Mouse (Mus musculus): ENCODE measurements around the gene Hs3st1. TPM values are rescaled to one million over a fixed set of nuclear protein-coding genes. Genes with fewer than 3 reads are reported as not detected.

The Hs3st1 gene
- total RNA-seq, 2 experiments from 2014 or later = 20.0 to 23.6 TPM

GRCm38 (mm10) chr5:39643924-39644826 lies 111.1 kb downstream of the Hs3st1 start:
- peak; percentile 81 to 94 for DNase-seq (ENCODE audit: low spot score in 2 of 2)

DNA sequence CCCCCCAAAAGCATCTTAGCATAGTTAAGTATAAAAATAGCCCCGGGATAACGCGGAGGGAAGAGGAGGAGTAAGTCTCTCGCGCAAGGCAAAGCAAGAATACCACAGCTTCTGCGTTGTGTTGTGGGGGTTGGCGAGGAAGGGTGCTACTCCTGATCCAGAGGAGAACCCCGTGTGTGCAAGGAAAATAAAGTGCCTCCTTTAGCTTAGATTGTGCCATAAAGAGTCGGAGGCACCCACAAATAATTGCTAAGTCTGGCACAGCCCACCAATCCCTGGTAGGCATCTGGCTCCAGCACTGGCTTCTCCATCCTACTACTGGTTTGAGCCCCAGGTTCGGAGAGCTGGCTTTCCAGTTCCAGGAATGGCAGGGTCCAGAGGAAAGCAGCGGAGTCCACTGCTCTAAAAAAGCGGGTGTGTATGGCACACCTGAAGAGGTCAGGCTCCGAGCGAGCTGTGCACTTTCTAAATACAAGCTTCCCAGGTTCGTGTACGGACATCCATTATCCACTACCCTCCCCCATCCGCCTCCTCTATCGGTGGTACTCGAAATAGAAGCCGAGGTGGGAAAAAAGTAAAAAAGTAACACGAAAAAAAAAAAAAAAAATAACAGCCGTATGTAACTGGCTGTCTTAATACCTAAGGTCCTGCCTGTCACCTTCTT lies 111.9 kb downstream of the Hs3st1 start:
- DNase-seq (ENCODE audit: low spot score in 2 of 2) = peak in 1 of 2 experiments; percentile 49

- no peak for DNase-seq (ENCODE audit: low spot score in 2 of 2)
Measured at GRCm38 (mm10) chr5:39642222-39642770, 113.0 kb downstream of the Hs3st1 start.

- DNase-seq (ENCODE audit: low spot score in 2 of 2) = peak; percentile 67 to 86
Measured at GRCm38 (mm10) chr5:39639438-39640177, 115.7 kb downstream of the Hs3st1 start.

DNA sequence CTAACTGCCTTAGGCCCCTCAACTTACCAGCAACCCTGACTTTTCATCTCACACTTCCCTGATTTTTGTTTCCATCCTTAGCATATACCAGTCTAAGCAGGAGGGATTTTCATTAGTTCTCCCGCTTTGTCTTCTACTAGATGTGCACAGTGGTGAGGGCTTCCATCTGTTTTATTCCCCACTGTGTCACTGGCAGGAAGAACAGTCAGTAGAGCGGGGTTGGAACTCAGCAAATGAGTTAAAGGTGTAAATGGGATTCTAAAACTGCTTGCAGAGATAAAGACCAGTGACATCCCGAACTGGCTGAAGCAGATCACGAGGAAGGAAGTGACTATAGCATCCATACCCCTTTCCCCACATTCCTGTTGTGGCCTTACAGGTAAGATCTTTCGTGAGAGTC lies 116.3 kb downstream of the Hs3st1 start:
- DNase-seq (ENCODE audit: low spot score in 2 of 2) = no peak

DNA sequence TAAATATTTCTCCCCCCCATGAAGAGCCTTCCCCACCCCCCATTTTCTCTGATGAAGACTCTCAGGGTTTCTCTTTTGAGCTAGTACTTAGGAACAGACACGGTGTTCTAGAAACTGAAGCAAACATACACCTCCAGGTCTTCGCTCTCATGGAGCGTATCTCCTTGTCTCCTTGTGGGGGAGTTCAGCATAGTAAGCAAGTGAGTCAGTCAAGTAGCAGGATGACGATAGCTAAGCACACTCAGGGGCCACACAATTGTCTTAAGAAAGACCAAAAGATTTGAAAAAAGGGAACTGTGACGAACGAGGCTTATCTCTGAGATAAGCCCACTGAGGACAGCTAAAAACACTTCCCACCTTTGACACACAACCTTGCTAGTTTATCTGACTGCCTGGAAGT lies 117.4 kb downstream of the Hs3st1 start:
- no peak for DNase-seq (ENCODE audit: low spot score in 2 of 2)

DNA sequence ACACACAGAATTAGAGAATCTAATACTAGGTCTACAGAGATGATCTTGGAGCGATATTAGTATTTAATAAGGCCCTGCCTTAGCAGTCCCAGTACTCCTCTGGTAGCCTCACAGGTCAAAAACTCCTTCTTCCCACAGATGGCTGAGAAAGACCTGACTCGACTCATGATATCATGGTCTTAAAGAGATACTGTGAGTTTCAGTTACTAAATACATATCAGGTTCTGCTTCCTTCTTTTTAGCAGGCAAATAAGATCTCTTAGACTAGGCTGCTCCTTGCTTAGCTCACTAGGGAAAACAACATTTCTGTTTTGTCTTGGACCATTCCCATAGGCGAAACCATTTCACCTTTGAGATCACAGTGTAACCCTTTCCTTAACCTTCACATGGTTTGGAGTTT lies 119.2 kb downstream of the Hs3st1 start:
- DNase-seq (ENCODE audit: low spot score in 2 of 2) = no peak

DNA sequence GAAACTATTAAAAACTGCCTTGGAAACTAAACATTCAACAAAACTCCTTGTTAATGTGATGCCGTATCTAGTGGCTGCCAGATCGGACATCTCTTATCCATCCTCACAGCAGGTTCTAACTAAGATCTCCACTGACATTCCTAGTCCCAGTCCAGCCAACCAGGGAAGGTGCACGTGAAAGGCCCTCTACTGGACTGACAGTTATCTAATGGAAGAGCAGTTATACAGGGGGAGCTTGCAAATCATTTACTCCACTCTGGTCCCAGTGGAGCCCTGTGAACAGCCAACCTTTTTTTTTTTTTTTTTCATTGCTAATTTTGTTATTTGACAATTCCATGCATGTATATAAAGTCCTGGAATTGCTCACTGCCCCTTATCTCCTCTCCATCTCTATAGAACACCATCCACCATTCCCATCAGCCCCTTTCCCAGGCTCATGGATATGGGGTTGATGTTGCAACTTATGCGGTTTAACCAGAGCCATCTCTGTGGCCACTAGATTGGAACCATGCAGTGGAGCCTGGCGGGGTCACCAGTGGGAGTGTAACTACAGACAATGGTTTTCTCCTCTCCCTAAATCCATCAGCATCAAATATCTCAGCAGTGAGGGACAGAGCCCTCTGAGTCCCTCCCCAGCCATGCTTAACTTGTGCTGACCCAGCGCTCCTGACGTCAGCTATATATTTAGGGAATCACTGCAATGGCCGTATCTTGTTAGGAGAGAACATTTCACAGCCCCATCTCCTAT lies 120.8 kb downstream of the Hs3st1 start:
- no peak for DNase-seq (ENCODE audit: low spot score in 2 of 2)

DNA sequence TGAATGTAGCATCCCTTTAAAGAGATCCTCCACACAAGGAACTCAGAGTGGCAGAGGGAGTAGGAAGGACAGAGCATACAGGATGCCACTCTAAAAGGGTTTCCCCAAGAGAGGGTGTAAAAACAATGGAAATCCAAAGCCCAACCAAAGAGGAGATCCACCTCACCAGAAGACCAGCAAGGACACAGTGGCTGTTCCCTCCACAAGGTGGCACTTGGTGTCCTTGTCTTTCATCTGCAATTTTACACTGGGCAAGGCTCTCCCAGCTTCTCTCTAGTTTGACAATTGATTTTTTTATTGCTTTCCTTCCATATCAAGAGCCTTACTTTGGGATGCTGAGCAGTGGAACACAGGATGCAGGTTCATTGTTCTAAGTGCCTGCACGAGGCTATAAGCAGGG lies 122.1 kb downstream of the Hs3st1 start:
- DNase-seq (ENCODE audit: low spot score in 2 of 2) = no peak

DNA sequence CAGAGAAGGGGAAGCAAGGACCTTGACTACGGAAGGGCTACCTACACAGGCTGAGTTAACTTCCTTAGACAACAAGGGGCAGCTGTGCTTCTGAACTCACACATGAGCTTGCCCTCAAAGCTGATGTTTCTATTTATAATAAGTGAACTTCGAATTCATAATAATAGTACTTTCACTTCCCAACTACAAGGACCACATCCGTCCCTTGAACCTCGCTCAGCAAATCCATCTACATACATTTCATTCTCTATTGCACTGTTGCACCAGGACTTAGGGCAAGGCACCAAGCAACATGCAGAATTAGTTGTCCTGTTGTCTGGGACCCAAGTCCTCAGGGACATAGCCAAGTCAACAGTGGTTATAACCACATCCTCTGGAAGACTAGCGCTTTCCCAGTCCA lies 124.4 kb downstream of the Hs3st1 start:
- DNase-seq (ENCODE audit: low spot score in 2 of 2) = no peak

DNA sequence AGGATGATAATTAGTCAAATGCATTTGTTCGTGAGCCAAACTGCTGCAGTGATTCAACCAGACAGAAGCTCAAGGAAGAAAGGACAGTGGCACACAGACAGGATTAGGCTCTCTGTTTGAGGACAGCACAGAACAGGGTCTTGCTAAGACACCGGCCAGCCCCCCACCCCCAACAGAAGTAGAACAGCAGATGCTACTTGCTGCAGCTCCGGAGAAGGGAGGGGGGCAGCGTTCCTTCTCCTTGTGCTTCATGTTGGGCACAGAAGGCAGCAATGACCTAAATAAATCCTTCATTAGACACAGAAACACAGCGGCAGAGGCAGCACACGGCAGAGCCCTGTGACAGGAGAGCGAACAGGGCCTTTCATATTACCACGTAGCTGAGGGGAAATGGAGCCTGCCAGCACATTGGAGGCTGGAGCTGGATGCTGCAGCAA lies 130.2 kb downstream of the Hs3st1 start:
- DNase-seq (ENCODE audit: low spot score in 2 of 2) = no peak

GRCm38 (mm10) chr5:39624218-39624590 lies 131.1 kb downstream of the Hs3st1 start:
- no peak for DNase-seq (ENCODE audit: low spot score in 2 of 2)

DNA sequence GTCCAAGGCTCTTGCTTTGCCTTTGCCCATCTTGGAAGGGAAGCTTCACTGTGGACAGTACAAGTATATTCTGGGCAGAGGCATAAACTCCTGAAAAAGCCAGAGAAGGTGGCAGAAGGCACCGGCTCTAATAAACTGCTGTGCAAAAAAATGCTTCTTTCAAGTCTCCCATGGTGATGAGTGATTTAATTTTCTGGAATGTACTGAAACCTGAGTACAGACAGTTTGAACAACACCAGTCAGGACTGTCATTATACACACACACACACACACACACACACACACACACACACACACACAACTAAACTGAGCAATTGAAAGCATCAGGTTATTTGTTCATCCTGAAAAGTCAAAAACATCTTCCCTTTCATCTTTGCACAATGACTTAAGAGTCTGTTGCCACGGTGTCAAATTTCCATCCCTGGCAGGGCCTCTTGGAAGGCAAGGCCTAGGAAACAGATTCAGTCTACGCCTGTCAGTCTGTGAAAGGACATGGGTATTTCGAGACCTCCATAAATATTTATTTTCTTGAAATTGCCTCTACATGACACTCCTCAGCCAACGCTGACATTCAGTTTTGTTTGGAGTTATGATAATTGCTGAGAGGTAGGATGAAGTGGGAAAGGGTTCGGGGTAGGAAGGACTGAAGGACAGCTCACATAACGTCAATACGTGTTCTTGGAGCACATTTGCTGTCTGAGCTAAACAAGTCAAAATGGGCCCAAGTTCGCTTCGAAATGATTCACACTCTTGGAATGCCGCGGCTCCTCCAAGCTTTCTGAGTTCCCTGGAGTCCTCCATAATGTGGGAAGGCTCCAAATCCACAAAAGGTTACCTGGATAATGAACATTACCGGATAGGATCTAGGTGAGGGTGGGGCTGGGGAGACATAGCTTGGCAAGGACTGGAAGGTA lies 131.7 kb downstream of the Hs3st1 start:
- no peak for DNase-seq (ENCODE audit: low spot score in 2 of 2)

DNA sequence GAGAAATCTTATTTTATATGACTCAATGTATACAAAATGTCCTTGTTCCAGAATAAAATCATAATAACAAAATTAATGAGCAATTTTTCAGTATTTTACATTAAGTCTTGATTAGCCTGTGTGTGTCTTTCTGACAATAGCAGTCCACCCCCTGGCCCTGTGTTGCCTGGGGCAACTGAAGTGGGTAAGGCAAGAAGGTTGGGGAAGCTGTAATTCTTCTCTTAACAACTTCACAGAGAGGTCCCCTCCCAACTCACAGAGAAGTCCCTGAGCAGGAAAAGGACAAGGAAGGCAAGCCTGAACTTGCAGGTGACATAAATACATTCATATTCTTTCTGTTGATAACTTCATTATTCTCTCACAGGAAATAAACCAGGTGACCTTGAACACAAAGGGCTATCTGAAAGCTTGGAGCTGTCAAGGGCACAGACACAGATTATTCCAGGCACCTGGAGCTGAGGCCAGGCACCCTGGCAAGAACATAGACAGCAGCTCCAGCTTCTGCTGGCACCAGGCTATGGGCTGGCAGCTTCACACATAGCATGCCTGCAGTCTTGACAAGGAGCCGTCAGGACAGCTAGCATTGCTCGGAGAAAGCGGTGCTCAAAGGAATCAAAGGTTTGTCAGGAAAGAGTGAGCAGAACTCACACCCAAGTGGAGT lies 134.9 kb downstream of the Hs3st1 start:
- no peak for DNase-seq (ENCODE audit: low spot score in 2 of 2)

GRCm38 (mm10) chr5:39617354-39617977 lies 137.8 kb downstream of the Hs3st1 start:
- DNase-seq (ENCODE audit: low spot score in 2 of 2) = no peak

GRCm38 (mm10) chr5:39615202-39615601 lies 140.1 kb downstream of the Hs3st1 start:
- no peak for DNase-seq (ENCODE audit: low spot score in 2 of 2)

DNA sequence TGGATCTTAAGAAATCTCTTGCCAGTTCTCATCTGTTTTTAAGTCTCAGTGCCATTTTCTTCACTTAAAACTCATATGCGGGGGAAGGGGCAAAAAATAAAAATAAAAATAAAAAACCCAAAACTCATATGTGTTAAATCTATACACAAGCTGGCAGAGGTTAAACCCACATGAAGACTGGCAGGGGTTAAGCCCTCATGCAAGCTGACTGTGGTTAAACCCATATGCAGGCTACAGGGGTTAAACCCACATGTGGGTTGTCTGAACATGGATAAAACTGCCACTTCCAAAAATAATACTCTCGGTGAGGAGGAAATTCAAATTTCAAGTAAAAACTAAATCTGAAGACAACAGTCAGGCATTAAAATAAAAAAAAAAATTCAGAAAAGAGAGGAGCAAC lies 141.7 kb downstream of the Hs3st1 start:
- DNase-seq (ENCODE audit: low spot score in 2 of 2) = no peak

DNA sequence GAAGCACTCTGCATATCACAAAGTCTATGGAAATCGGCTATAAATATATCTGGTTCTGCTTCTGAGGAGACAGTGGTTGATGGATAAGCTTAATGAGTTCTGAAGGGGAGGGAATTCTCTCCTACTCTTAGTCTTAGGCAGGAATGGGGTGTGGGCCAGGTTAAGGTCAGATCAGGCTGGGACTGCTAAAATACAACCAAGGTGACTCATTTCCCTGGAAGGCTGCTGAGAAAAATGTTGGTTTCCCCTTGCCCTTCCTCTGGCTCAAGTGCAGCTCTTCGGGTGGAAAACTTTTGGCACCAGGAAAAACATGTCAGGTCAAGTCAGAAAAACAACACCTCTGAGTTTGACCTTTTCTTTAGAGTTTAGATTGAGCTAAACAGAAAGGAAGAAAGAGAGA lies 143.0 kb downstream of the Hs3st1 start:
- DNase-seq (ENCODE audit: low spot score in 2 of 2) = no peak

DNA sequence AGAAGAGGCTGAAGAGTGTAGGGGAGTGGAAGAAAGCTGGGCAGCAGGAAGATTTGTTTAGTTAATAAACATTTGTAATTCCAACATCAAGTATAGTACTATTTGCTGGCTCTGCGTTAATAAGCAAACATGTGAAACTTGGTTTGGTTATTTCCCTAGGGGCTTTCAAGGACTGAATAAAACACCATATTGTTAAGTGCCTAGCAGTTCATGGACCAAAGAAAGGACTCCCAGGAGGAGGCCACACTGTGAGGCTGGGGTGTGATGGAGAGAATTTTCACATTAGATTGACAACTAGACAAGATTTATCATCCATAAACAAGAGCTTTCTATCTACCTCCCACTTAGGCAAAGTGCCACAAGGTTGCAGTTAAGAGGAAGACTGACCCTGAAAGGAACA lies 147.0 kb downstream of the Hs3st1 start:
- DNase-seq (ENCODE audit: low spot score in 2 of 2) = no peak

All from layer of hippocampus, adult 18-20 months (tissue).